Mouse (Mus musculus) heart, embryonic 13.5 days (tissue): Measurements from ENCODE around the gene Snx3. TPM values are rescaled to one million over a fixed set of nuclear protein-coding genes. Genes with fewer than 3 reads are reported as not detected.
A peak's percentile ranks its signal among the peaks of the same experiment; 100 is the strongest.

Source experiments
- ATAC-seq: fragments of 200-750 bp; cut with Nextera tagmentation; 2 replicates; pipeline ENCODE4 v1.8.0; 2017; ENCODE audit warnings: moderate TSS enrichment; ENCODE audit not compliant: insufficient number of reproducible peaks, low FRiP score, low TSS enrichment; ENCODE audit errors: extremely low read depth
- H3K27ac ChIP-seq: fragments of 300-500 bp; sonication (generic); replicated peaks from 2 replicates; pipeline ENCODE4 v1.5.1; 2015; ENCODE audit warnings: moderate library complexity, mild to moderate bottlenecking, inconsistent platforms
- H3K27me3 ChIP-seq: fragments of 300-500 bp; sonication (generic); replicated peaks from 2 replicates; pipeline ENCODE4 v1.6.1; 2015; ENCODE audit warnings: mild to moderate bottlenecking, inconsistent platforms
- H3K36me3 ChIP-seq: fragments of 300-500 bp; sonication (generic); 2 replicates; pipeline ENCODE4 v1.6.1; 2015; ENCODE audit warnings: mild to moderate bottlenecking, inconsistent platforms
- H3K4me1 ChIP-seq: fragments of 300-500 bp; sonication (generic); 2 replicates; pipeline ENCODE4 v1.6.1; 2015; ENCODE audit warnings: inconsistent platforms
- H3K4me2 ChIP-seq: fragments of 300-500 bp; sonication (generic); 2 replicates; pipeline ENCODE4 v1.6.1; 2015; ENCODE audit warnings: inconsistent platforms, mild to moderate bottlenecking, moderate library complexity
- H3K4me3 ChIP-seq: fragments of 300-500 bp; sonication (generic); 2 replicates; pipeline ENCODE4 v1.5.1; 2015; ENCODE audit warnings: moderate library complexity, mild to moderate bottlenecking, inconsistent platforms
- H3K9ac ChIP-seq: fragments of 300-500 bp; sonication (generic); 2 replicates; pipeline ENCODE4 v1.6.1; 2015; ENCODE audit warnings: inconsistent platforms, mild to moderate bottlenecking, moderate library complexity
- H3K9me3 ChIP-seq: fragments of 300-500 bp; sonication (generic); 2 replicates; pipeline ENCODE4 v1.6.1; 2016; ENCODE audit warnings: inconsistent platforms
- WGBS: fragments of 180-500 bp; shearing (Covaris S2); methylation state at CpG from one replicate; pipeline ENCODE4 v1.1.7; 2015; ENCODE audit warnings: mixed read lengths; 5-methylcytosine and 5-hydroxymethylcytosine counted together
- polyA plus RNA-seq: library from polyadenylated mRNA; unstranded; fragments of >200 nt; fragmentation: Nextera tagmentation; extraction: Ambion mirVana; gene quantifications from 2 replicates; pipeline ENCODE4 v1.2.1, GENCODE M21; 2015

The Snx3 gene
- polyA plus RNA-seq, 1 experiment from 2014 or later: 335 TPM

- no peak overlapping the region for H3K4me2 ChIP-seq
- no peaks in the 10 kb centered on the region for H3K9me3 ChIP-seq
- H3K36me3 ChIP-seq: peaks cover 58% of the 10 kb centered on the region
- H3K27me3 ChIP-seq: no peaks in the 10 kb centered on the region
- H3K9ac ChIP-seq: no peak overlapping the region
- no peak overlapping the region for H3K4me3 ChIP-seq
- WGBS: 65% methylated on average over 6 of the region's 6 CpGs
- ATAC-seq: no peak
- peaks cover 48% of the 10 kb centered on the region for H3K4me1 ChIP-seq
- 0 out of 2 replicates have a peak overlapping the region, but pooled peaks have one; percentile 2 for H3K27ac ChIP-seq
Observed at GRCm38 (mm10) chr10:42511184-42512135, 9.6 kb downstream of the Snx3 start.

GRCm38 (mm10) chr10:42514125-42514524 lies 12.3 kb downstream of the Snx3 start:
- Histone ChIP-seq H3K27ac (no peak overlapping the region), H3K9me3 (no peaks in the 10 kb centered on the region), H3K27me3 (no peaks in the 10 kb centered on the region), H3K4me2 (no peak overlapping the region), H3K36me3 (peaks cover 41% of the 10 kb centered on the region), H3K4me1 (peaks cover 37% of the 10 kb centered on the region), H3K4me3 (no peak overlapping the region), H3K9ac (no peak overlapping the region)
- ATAC-seq: no peak

GRCm38 (mm10) chr10:42518363-42518762 lies 16.5 kb downstream of the Snx3 start:
- Histone ChIP-seq H3K27ac (no peak overlapping the region), H3K9me3 (no peaks in the 10 kb centered on the region), H3K4me2 (no peak overlapping the region), H3K27me3 (no peaks in the 10 kb centered on the region), H3K9ac (no peak overlapping the region), H3K36me3 (peaks cover 16% of the 10 kb centered on the region), H3K4me1 (peaks cover 60% of the 10 kb centered on the region), H3K4me3 (no peak overlapping the region)
- WGBS: 44% methylated on average over 8 of the region's 8 CpGs
- ATAC-seq: no peak

DNA sequence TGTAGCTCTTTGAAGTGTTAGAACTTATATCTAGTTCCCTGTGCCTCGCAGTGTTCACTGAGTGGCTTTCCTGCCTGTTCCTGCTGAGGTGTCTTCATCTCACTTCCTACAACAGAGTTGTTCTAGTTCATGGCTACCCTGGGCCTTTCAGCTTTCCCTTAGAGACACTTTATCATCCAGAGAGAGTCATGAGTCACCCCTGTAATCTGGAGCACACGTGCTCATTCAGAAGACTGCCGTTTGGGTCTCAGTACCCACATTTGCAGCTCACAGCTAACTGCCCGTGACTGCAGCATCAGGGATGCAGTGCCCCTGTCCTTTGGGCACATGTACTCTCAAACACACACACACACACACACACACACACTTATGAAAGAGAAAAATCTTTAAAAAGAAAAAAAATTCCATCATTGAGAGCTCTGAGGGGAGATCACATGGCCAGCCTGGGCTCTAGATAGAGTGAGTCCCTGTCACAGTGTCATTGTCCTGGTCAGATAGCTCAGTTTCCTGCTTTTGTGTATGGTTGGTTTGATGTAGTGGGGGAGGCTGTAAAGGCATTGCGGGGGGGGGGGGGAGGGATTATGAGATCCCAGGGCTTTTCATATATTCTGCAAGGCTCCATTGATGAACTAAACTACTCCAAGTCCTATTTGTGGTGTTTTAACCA lies 19.6 kb downstream of the Snx3 start:
- H3K27me3 ChIP-seq: no peaks in the 10 kb centered on the region
- H3K4me3 ChIP-seq: no peak overlapping the region
- H3K27ac ChIP-seq: peak overlapping the region; percentile 67
- H3K4me2 ChIP-seq: no peak overlapping the region
- H3K36me3 ChIP-seq: peaks cover 30% of the 10 kb centered on the region
- peaks cover 56% of the 10 kb centered on the region for H3K4me1 ChIP-seq
- 33% methylated on average over 5 of the region's 5 CpGs for WGBS
- peak; percentile 63 for ATAC-seq
- no peaks in the 10 kb centered on the region for H3K9me3 ChIP-seq
- no peak overlapping the region for H3K9ac ChIP-seq

GRCm38 (mm10) chr10:42522912-42523311 lies 21.1 kb downstream of the Snx3 start:
- ATAC-seq: no peak
- 64% methylated on average over 2 of the region's 2 CpGs for WGBS

DNA sequence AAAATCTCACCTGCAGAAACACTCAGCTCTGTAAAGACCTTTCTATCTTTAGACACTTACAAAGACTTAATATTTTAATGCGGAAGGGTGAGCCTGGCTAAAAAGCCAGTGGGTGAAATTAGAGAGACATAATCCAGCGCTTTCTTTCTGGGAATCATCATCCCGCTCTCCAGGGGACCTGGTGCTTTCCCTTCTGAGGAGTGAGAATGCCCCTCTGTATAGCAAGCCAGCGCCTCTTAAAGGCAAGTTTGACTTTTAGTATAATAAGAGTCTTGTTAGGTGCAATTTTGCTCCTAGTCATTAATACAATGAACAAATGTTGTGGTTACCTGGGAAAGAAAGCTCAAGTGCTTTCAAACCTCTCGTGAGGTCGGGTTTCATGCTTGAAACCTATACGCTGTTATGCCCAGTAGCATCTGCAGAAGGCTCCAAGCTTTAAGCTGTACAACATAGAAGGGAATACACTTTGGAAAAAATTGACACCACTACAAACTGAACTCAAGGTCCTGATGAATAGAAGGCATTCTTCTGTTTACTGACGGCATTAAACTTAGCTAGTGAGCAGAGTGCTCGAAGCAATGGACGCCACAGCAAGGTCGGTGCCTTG lies 21.8 kb downstream of the Snx3 start:
- Histone ChIP-seq H3K27me3 (no peaks in the 10 kb centered on the region), H3K9ac (no peak overlapping the region), H3K27ac (no peak overlapping the region), H3K36me3 (peaks cover 44% of the 10 kb centered on the region), H3K4me1 (peaks cover 51% of the 10 kb centered on the region), H3K4me3 (no peak overlapping the region), H3K9me3 (no peaks in the 10 kb centered on the region), H3K4me2 (no peak overlapping the region)
- no peak for ATAC-seq
- 82% methylated on average over 11 of the region's 11 CpGs for WGBS

More at GRCm38 (mm10) chr10:42522912-42523311, 21.1 kb downstream of the Snx3 start:
- peaks cover 55% of the 10 kb centered on the region for H3K4me1 ChIP-seq
- H3K9me3 ChIP-seq: no peaks in the 10 kb centered on the region
- H3K4me3 ChIP-seq: no peak overlapping the region
- H3K27me3 ChIP-seq: no peaks in the 10 kb centered on the region
- no peak overlapping the region for H3K27ac ChIP-seq
- H3K36me3 ChIP-seq: peaks cover 37% of the 10 kb centered on the region
- H3K9ac ChIP-seq: no peak overlapping the region
- H3K4me2 ChIP-seq: no peak overlapping the region

- Histone ChIP-seq H3K36me3 (peaks cover 61% of the 10 kb centered on the region), H3K27me3 (no peaks in the 10 kb centered on the region), H3K4me3 (no peak overlapping the region), H3K4me1 (peaks cover 42% of the 10 kb centered on the region), H3K27ac (no peak overlapping the region), H3K9ac (no peak overlapping the region), H3K9me3 (no peaks in the 10 kb centered on the region), H3K4me2 (no peak overlapping the region)
- ATAC-seq: no peak
- 93% methylated on average over 3 of the region's 3 CpGs for WGBS
Observed at GRCm38 (mm10) chr10:42525682-42526081, 23.9 kb downstream of the Snx3 start.

DNA sequence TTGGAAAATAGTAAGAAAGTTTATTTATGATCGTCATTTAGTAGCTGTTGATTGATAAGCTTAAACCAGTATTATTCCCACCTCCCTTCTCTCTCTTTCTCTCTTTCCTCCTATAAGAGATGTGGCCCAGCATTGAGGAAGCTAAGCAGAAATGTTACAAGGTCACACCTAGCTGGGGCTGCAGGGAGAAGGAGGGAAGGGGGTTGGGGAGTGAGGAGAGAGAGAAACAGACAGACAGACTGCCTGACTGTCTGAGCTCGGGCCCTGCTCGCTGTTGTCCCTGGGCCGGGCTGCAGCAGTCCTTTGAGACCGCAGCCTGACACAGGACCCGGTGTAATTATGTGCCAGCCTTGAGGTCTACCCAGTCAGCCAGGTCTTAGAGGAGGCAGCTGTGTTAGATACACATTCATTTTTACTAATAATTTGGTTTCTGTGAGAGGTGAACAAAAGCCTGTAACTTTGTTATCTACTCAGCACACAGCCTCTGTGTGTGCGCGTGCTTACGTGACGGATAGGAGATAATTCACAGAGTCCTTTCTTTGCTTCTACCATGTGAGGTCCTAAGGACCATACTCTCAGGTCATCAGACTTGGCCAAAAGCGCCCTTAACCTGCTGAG lies 32.1 kb downstream of the Snx3 start:
- ATAC-seq: no peak
- WGBS: 75% methylated on average over 11 of the region's 11 CpGs
- Histone ChIP-seq H3K27ac (no peak overlapping the region; the same call in 1 of the 2 replicates), H3K9ac (no peak overlapping the region), H3K27me3 (no peaks in the 10 kb centered on the region), H3K4me1 (peaks cover 30% of the 10 kb centered on the region), H3K36me3 (peaks cover 75% of the 10 kb centered on the region), H3K9me3 (no peaks in the 10 kb centered on the region), H3K4me3 (no peak overlapping the region), H3K4me2 (peak overlapping the region; percentile 31; the same call in 1 of the 2 replicates)

GRCm38 (mm10) chr10:42537571-42538316 lies 35.9 kb downstream of the Snx3 start:
- peak overlapping the region; percentile 2; the same call in 1 of the 2 replicates for H3K27ac ChIP-seq
- peak overlapping the region; percentile 4; the same call in 1 of the 2 replicates for H3K4me2 ChIP-seq
- no peak overlapping the region for H3K4me3 ChIP-seq
- no peaks in the 10 kb centered on the region for H3K9me3 ChIP-seq
- no peak for ATAC-seq
- peaks cover 46% of the 10 kb centered on the region for H3K36me3 ChIP-seq
- 42% methylated on average over 9 of the region's 9 CpGs for WGBS
- H3K9ac ChIP-seq: 0 out of 2 replicates have a peak overlapping the region, but pooled peaks have one; percentile 42
- peaks cover 38% of the 10 kb centered on the region for H3K4me1 ChIP-seq
- no peaks in the 10 kb centered on the region for H3K27me3 ChIP-seq

- H3K27ac ChIP-seq: no peak overlapping the region
- no peaks in the 10 kb centered on the region; the same call in 1 of the 2 replicates for H3K27me3 ChIP-seq
- ATAC-seq: no peak
- H3K36me3 ChIP-seq: no peaks in the 10 kb centered on the region
- 67% methylated on average over 6 of the region's 6 CpGs for WGBS
- no peaks in the 10 kb centered on the region for H3K4me1 ChIP-seq
- no peak overlapping the region for H3K4me3 ChIP-seq
- H3K9me3 ChIP-seq: no peaks in the 10 kb centered on the region
- no peak overlapping the region for H3K9ac ChIP-seq
- no peak overlapping the region for H3K4me2 ChIP-seq
Observed at GRCm38 (mm10) chr10:42545707-42546503, 44.1 kb downstream of the Snx3 start.
